11 mouse cellular contexts compared by ENCODE assay signal in the genomic region with DNA sequence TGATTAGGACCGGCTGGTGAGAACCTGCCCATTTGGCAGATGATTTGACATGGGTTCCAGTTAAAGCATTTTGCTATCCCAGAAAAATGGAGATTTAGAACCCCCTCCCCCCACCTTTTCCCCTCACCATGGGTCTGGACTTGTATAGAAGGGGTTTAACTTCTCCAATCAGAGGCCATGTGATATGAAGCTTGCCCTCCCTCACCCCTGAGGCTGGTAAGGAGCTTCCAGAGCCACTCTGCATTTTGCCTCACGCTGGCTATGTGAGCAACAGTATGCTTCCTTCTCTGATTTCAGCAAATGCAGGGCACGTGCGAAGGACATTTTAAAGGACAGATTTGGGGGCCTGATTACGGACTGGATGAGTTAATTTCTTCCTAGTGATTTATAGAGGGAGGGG. TPM values are rescaled to one million over a fixed set of nuclear protein-coding genes. Genes with fewer than 3 reads are reported as not detected.
DNase-seq lines count a peak whose midpoint lies in the region; ATAC-seq and TF ChIP-seq lines count a peak whose summit lies in the region.
"Had no signal": no experiment of that assay in that cellular context is flagged by ENCODE, and none has a peak within 500 bp of the region (broad histone marks: within the 10 kb centered on the region; RNA-seq: fewer than 3 reads in every experiment).

No protein-coding gene starts in this region.

- peak overlapping the region; percentile 33 for H3K4me2 ChIP-seq in forebrain, embryonic 14.5 days (ENCODE audit: low read length)
- H3K4me2 ChIP-seq in forebrain, embryonic 12.5 days = no peak overlapping the region
- peak overlapping the region; percentile 46 for H3K4me2 ChIP-seq in forebrain, postnatal 0 days (ENCODE audit: low read depth)
- no peak overlapping the region; the same call in 1 of the 2 replicates for H3K4me2 ChIP-seq in midbrain, embryonic 16.5 days (ENCODE audit: low read length)

- H3K9me3 ChIP-seq in forebrain, embryonic 14.5 days (replicated peaks; ENCODE audit: control insufficient read depth, low read length) = no peaks in the 10 kb centered on the region
- no peaks in the 10 kb centered on the region for H3K9me3 ChIP-seq in forebrain, embryonic 12.5 days
- H3K9me3 ChIP-seq in forebrain, postnatal 0 days (ENCODE audit: low read length) = no peaks in the 10 kb centered on the region
- H3K9me3 ChIP-seq in midbrain, embryonic 16.5 days (replicated peaks; ENCODE audit: control insufficient read depth, low read length, poor library complexity, severe bottlenecking) = no peaks in the 10 kb centered on the region

- H3K4me1 ChIP-seq in forebrain, embryonic 14.5 days (ENCODE audit: control insufficient read depth, insufficient read depth, low read length) = peaks cover 7% of the 10 kb centered on the region
- H3K4me1 ChIP-seq in forebrain, embryonic 12.5 days = peaks cover 24% of the 10 kb centered on the region
- peaks cover 30% of the 10 kb centered on the region for H3K4me1 ChIP-seq in forebrain, postnatal 0 days (ENCODE audit: insufficient read depth)
- peaks cover 18% of the 10 kb centered on the region for H3K4me1 ChIP-seq in midbrain, embryonic 16.5 days (ENCODE audit: control insufficient read depth, insufficient read depth, low read length)

- no peaks in the 10 kb centered on the region for H3K36me3 ChIP-seq in forebrain, embryonic 14.5 days (ENCODE audit: control insufficient read depth, insufficient read depth, low read length)
- no peaks in the 10 kb centered on the region for H3K36me3 ChIP-seq in forebrain, embryonic 12.5 days (replicated peaks)
- H3K36me3 ChIP-seq in forebrain, postnatal 0 days (ENCODE audit: insufficient read depth) = no peaks in the 10 kb centered on the region
- H3K36me3 ChIP-seq in midbrain, embryonic 16.5 days (ENCODE audit: control insufficient read depth, insufficient read depth, low read length) = no peaks in the 10 kb centered on the region

- no peaks in the 10 kb centered on the region for H3K27me3 ChIP-seq in forebrain, embryonic 14.5 days (replicated peaks; ENCODE audit: control insufficient read depth, insufficient read depth, low read length)
- H3K27me3 ChIP-seq in forebrain, embryonic 12.5 days = no peaks in the 10 kb centered on the region
- H3K27me3 ChIP-seq in forebrain, postnatal 0 days (ENCODE audit: insufficient read depth, low read length) = no peaks in the 10 kb centered on the region
- H3K27me3 ChIP-seq in midbrain, embryonic 16.5 days (ENCODE audit: control insufficient read depth, insufficient read depth, low read depth, low read length) = no peaks in the 10 kb centered on the region
- H3K27me3 ChIP-seq: Patski had no signal

- no peak for TF ChIP-seq CTCF in left cerebral cortex, adult 2 months (IDR thresholded peaks at IDR 0.05)
- no peak for TF ChIP-seq CTCF in forebrain, postnatal 0 days (IDR thresholded peaks at IDR 0.05; ENCODE audit: low read depth)

- no peak overlapping the region for H3K27ac ChIP-seq in forebrain, embryonic 14.5 days (ENCODE audit: low read depth, low read length)
- no peak overlapping the region for H3K27ac ChIP-seq in forebrain, embryonic 12.5 days
- peak overlapping the region; percentile 57 for H3K27ac ChIP-seq in left cerebral cortex, adult 2 months
- 0 out of 2 replicates have a peak overlapping the region, but pooled peaks have one; percentile 1 for H3K27ac ChIP-seq in forebrain, postnatal 0 days (ENCODE audit: low read depth, low read length)
- H3K27ac ChIP-seq in midbrain, embryonic 16.5 days (ENCODE audit: low read length) = peak overlapping the region; percentile 30; the same call in 1 of the 2 replicates

- ATAC-seq in forebrain, embryonic 14.5 days = peak; percentile 44
- ATAC-seq in forebrain, embryonic 12.5 days (ENCODE audit: low FRiP score) = no peak; the same call in 1 of the 2 replicates
- peak; percentile 1; the same call in 1 of the 2 replicates for ATAC-seq in forebrain, postnatal 0 days
- ATAC-seq in midbrain, embryonic 16.5 days = peak; percentile 59

- intact Hi-C loops in left cerebral cortex, adult 2 months (cut with DNase I) = loop anchor here (5.0 kb wide), 1 partner anchor 127 kb away; no protein-coding TSS in a partner anchor
- intact Hi-C loops in left cerebral cortex, postnatal 14 days (cut with DNase I) = loop anchor here (10.0 kb wide), 2 partner anchors 125 to 205 kb away; no protein-coding TSS in a partner anchor

- H3K4me3 ChIP-seq in forebrain, embryonic 14.5 days (ENCODE audit: low read depth, low read length) = no peak overlapping the region
- H3K4me3 ChIP-seq in forebrain, embryonic 12.5 days (replicated peaks) = no peak overlapping the region
- peak overlapping the region; percentile 28 for H3K4me3 ChIP-seq in left cerebral cortex, adult 2 months
- no peak overlapping the region; the same call in 1 of the 2 replicates for H3K4me3 ChIP-seq in forebrain, postnatal 0 days (ENCODE audit: low read depth, low read length)
- no peak overlapping the region for H3K4me3 ChIP-seq in midbrain, embryonic 16.5 days (ENCODE audit: low read depth, low read length)

- WGBS in forebrain, embryonic 14.5 days = 73% methylated on average over 5 of the region's 5 CpGs
- 79% methylated on average over 5 of the region's 5 CpGs for WGBS in forebrain, embryonic 12.5 days
- 56% methylated on average over 5 of the region's 5 CpGs for WGBS in forebrain, postnatal 0 days
- WGBS in midbrain, embryonic 16.5 days = 72% methylated on average over 5 of the region's 5 CpGs

- DNase-seq in forebrain, embryonic 14.5 days (ENCODE audit: low spot score) = no peak
- DNase-seq in left cerebral cortex, adult 2 months (ENCODE audit: extremely low spot score in 1 of 2, low spot score in 2 of 2) = no peak
- DNase-seq in left cerebral cortex, postnatal 14 days (ENCODE audit: low spot score in 2 of 2) = no peak
- DNase-seq in forebrain, postnatal 0 days = no peak
- DNase-seq in cerebellum, postnatal 14 days = no peak
- DNase-seq in liver = no peak
- DNase-seq: B cell, adult 2 months had no signal

- no peak overlapping the region for H3K9ac ChIP-seq in forebrain, embryonic 14.5 days (ENCODE audit: low read length)
- no peak overlapping the region; the same call in 1 of the 2 replicates for H3K9ac ChIP-seq in forebrain, embryonic 12.5 days
- no peak overlapping the region for H3K9ac ChIP-seq in forebrain, postnatal 0 days
- H3K9ac ChIP-seq in midbrain, embryonic 16.5 days (ENCODE audit: low read depth, low read length) = no peak overlapping the region

RNA-seq across cellular contexts. Expression of a gene that starts 43.5 kb away (rescaled TPM):
- 0.98 and 2.2 TPM in 2 replicates for polyA plus RNA-seq in forebrain, embryonic 14.5 days (2014; fragmentation: Nextera tagmentation; extraction: Ambion mirVana)
- 1.7 and 2.3 TPM in 2 replicates for polyA plus RNA-seq in forebrain, embryonic 12.5 days (2016; fragmentation: Nextera tagmentation; extraction: Ambion mirVana)
- 100 to 1,000 TPM; 104 to 119 TPM for total RNA-seq in left cerebral cortex, adult 2 months (2021)
- total RNA-seq in left cerebral cortex, postnatal 14 days (2021) = 100 to 1,000 TPM; 110 to 122 TPM
- total RNA-seq in forebrain, postnatal 0 days (2014; rRNA removed) = 24.5 and 34.7 TPM in 2 replicates
- 3.7 and 11.8 TPM in 2 replicates for polyA plus RNA-seq in forebrain, postnatal 0 days (2015; fragmentation: Nextera tagmentation; extraction: Ambion mirVana)
- polyA plus RNA-seq in midbrain, embryonic 16.5 days (2015; fragmentation: Nextera tagmentation; extraction: Ambion mirVana) = 5.7 and 8.3 TPM in 2 replicates
- total RNA-seq: granulocyte monocyte progenitor cell, adult 5-6 weeks had no signal

Comparison
In these comparisons a context has a peak if more than half of its experiments do, and no peak if none do; other contexts are left out.
1. H3K27ac ChIP-seq: peak in left cerebral cortex, adult 2 months (single experiment), forebrain, postnatal 0 days (single experiment) and midbrain, embryonic 16.5 days (single experiment); none in forebrain, embryonic 14.5 days (single experiment) and forebrain, embryonic 12.5 days (single experiment).
2. H3K4me2 ChIP-seq: peak in forebrain, embryonic 14.5 days (single experiment) and forebrain, postnatal 0 days (single experiment); none in forebrain, embryonic 12.5 days (single experiment) and midbrain, embryonic 16.5 days (single experiment).